Mouse (Mus musculus) intestine, postnatal 0 days (tissue): ENCODE results near the gene Nrxn3. TPM values are rescaled to one million over a fixed set of nuclear protein-coding genes. Genes with fewer than 3 reads are reported as not detected.
A peak's percentile ranks its signal among the peaks of the same experiment; 100 is the strongest.

ENCODE experiments used
- ATAC-seq: fragments of 200-750 bp; cut with Nextera tagmentation; 2 replicates; pipeline ENCODE4 v1.8.0; 2017; ENCODE audit warnings: mild to moderate bottlenecking, moderate TSS enrichment, moderate library complexity
- H3K27ac ChIP-seq: fragments of 300-500 bp; sonication (generic); 2 replicates; pipeline ENCODE4 v1.5.1; 2014; ENCODE audit warnings: mild to moderate bottlenecking, low read depth, low read length, moderate library complexity
- H3K27me3 ChIP-seq: fragments of 300-500 bp; sonication (generic); replicated peaks from 2 replicates; pipeline ENCODE4 v1.6.1; 2014; ENCODE audit warnings: low read length, mixed read lengths; ENCODE audit not compliant: control insufficient read depth, insufficient read depth
- H3K36me3 ChIP-seq: fragments of 300-500 bp; sonication (generic); 2 replicates; pipeline ENCODE4 v1.6.1; 2014; ENCODE audit warnings: mild to moderate bottlenecking, moderate library complexity; ENCODE audit not compliant: control insufficient read depth, insufficient read depth
- H3K4me1 ChIP-seq: fragments of 300-500 bp; sonication (generic); replicated peaks from 2 replicates; pipeline ENCODE4 v1.6.1; 2014; ENCODE audit warnings: antibody characterized with exemption, low read length, mixed read lengths; ENCODE audit not compliant: control insufficient read depth, insufficient read depth
- H3K4me2 ChIP-seq: fragments of 300-500 bp; sonication (generic); replicated peaks from 2 replicates; pipeline ENCODE4 v1.6.1; 2014; ENCODE audit warnings: low read depth, mild to moderate bottlenecking, moderate library complexity
- H3K4me3 ChIP-seq: fragments of 300-500 bp; sonication (generic); 2 replicates; pipeline ENCODE4 v1.5.1; 2014; ENCODE audit warnings: low read depth, low read length
- H3K9ac ChIP-seq: fragments of 300-500 bp; sonication (generic); 2 replicates; pipeline ENCODE4 v1.6.1; 2014; ENCODE audit warnings: mild to moderate bottlenecking, low read depth, low read length
- H3K9me3 ChIP-seq: fragments of 300-500 bp; sonication (generic); 2 replicates; pipeline ENCODE4 v1.6.1; 2016; ENCODE audit warnings: mixed run types; ENCODE audit not compliant: control insufficient read depth
- CTCF ChIP-seq: sonication (generic); IDR thresholded peaks from 2 replicates; pipeline ENCODE4 v1.5.1; 2016; ENCODE audit warnings: low read depth, mild to moderate bottlenecking, control low read depth, antibody characterized with exemption, moderate library complexity
- WGBS: fragments of 180-500 bp; shearing (Covaris S2); extraction: QIAGEN DNeasy Blood & Tissue Kit; methylation state at CpG from one replicate; pipeline ENCODE4 v1.1.7; 2014; 5-methylcytosine and 5-hydroxymethylcytosine counted together
- polyA plus RNA-seq: library from polyadenylated mRNA; unstranded; fragments of >200 nt; fragmentation: Nextera tagmentation; extraction: Ambion mirVana; gene quantifications from 2 replicates; pipeline ENCODE4 v1.2.1, GENCODE M21; 2015

Nrxn3 gene
- polyA plus RNA-seq, 1 experiment from 2014 or later, result 0.47 TPM

- H3K36me3 ChIP-seq, result no peaks in the 10 kb centered on the region
- H3K27me3 ChIP-seq, result no peaks in the 10 kb centered on the region
- no peak overlapping the region for H3K4me3 ChIP-seq
- no peak overlapping the region for H3K9ac ChIP-seq
- H3K4me2 ChIP-seq, result no peak overlapping the region
- TF ChIP-seq CTCF, result no peak
- H3K4me1 ChIP-seq, result no peaks in the 10 kb centered on the region
- no peaks in the 10 kb centered on the region for H3K9me3 ChIP-seq
- WGBS, result 66% methylated on average over 4 of the region's 4 CpGs
- ATAC-seq, result no peak
- H3K27ac ChIP-seq, result no peak overlapping the region
Observed at GRCm38 (mm10) chr12:89289589-89290274, 567.1 kb downstream of the Nrxn3 start.

GRCm38 (mm10) chr12:89290736-89291574, 568.3 kb downstream of the Nrxn3 start:
- Histone ChIP-seq H3K4me1 (no peaks in the 10 kb centered on the region), H3K9ac (no peak overlapping the region), H3K4me3 (no peak overlapping the region), H3K27me3 (no peaks in the 10 kb centered on the region), H3K36me3 (no peaks in the 10 kb centered on the region), H3K9me3 (no peaks in the 10 kb centered on the region), H3K4me2 (no peak overlapping the region), H3K27ac (no peak overlapping the region)
- TF ChIP-seq CTCF, result no peak
- ATAC-seq, result no peak
- WGBS, result 35% methylated on average over 4 of the region's 4 CpGs

- Histone ChIP-seq H3K27me3 (no peaks in the 10 kb centered on the region), H3K4me3 (no peak overlapping the region), H3K9ac (no peak overlapping the region), H3K4me2 (no peak overlapping the region), H3K9me3 (no peaks in the 10 kb centered on the region), H3K4me1 (no peaks in the 10 kb centered on the region), H3K36me3 (no peaks in the 10 kb centered on the region), H3K27ac (no peak overlapping the region)
- peak; percentile 81 for TF ChIP-seq CTCF
- ATAC-seq, result no peak
- 38% methylated on average over 4 of the region's 4 CpGs for WGBS
Observed at GRCm38 (mm10) chr12:89302011-89302410, 579.3 kb downstream of the Nrxn3 start.

GRCm38 (mm10) chr12:89310200-89310599, 587.5 kb downstream of the Nrxn3 start:
- no peak for TF ChIP-seq CTCF
- H3K27ac ChIP-seq, result no peak overlapping the region
- no peaks in the 10 kb centered on the region for H3K4me1 ChIP-seq
- no peaks in the 10 kb centered on the region for H3K9me3 ChIP-seq
- WGBS, result 88% methylated on average over 1 of the region's 1 CpGs
- no peak overlapping the region for H3K4me3 ChIP-seq
- no peaks in the 10 kb centered on the region for H3K36me3 ChIP-seq
- ATAC-seq, result no peak
- H3K9ac ChIP-seq, result no peak overlapping the region
- no peaks in the 10 kb centered on the region for H3K27me3 ChIP-seq
- H3K4me2 ChIP-seq, result no peak overlapping the region

GRCm38 (mm10) chr12:89312586-89312985, 589.9 kb downstream of the Nrxn3 start:
- TF ChIP-seq CTCF, result peak; percentile 68
- no peak overlapping the region for H3K4me3 ChIP-seq
- no peak overlapping the region for H3K4me2 ChIP-seq
- no peak for ATAC-seq
- no peaks in the 10 kb centered on the region for H3K9me3 ChIP-seq
- H3K27ac ChIP-seq, result no peak overlapping the region
- H3K36me3 ChIP-seq, result no peaks in the 10 kb centered on the region
- H3K9ac ChIP-seq, result no peak overlapping the region
- WGBS, result 26% methylated on average over 1 of the region's 1 CpGs
- no peaks in the 10 kb centered on the region for H3K4me1 ChIP-seq
- H3K27me3 ChIP-seq, result no peaks in the 10 kb centered on the region

- no peak overlapping the region for H3K4me2 ChIP-seq
- no peaks in the 10 kb centered on the region for H3K9me3 ChIP-seq
- no peak overlapping the region for H3K27ac ChIP-seq
- no peak for TF ChIP-seq CTCF
- H3K36me3 ChIP-seq, result no peaks in the 10 kb centered on the region
- ATAC-seq, result no peak
- no peaks in the 10 kb centered on the region for H3K4me1 ChIP-seq
- H3K27me3 ChIP-seq, result no peaks in the 10 kb centered on the region
- no peak overlapping the region for H3K4me3 ChIP-seq
- no peak overlapping the region for H3K9ac ChIP-seq
- 46% methylated on average over 8 of the region's 8 CpGs for WGBS
Observed at GRCm38 (mm10) chr12:89325864-89326560, 603.3 kb downstream of the Nrxn3 start.
